Mouse (Mus musculus) spleen, embryonic (tissue): ENCODE results near the gene 2610507B11Rik.

Experiments used
- CTCF ChIA-PET: fragments of 350-600 bp; sonication (Branson Sonifier 250); formaldehyde crosslinking; loops from one replicate; lab custom pipeline; 2022; lab: Charles Lee

The 2610507B11Rik gene

DNA sequence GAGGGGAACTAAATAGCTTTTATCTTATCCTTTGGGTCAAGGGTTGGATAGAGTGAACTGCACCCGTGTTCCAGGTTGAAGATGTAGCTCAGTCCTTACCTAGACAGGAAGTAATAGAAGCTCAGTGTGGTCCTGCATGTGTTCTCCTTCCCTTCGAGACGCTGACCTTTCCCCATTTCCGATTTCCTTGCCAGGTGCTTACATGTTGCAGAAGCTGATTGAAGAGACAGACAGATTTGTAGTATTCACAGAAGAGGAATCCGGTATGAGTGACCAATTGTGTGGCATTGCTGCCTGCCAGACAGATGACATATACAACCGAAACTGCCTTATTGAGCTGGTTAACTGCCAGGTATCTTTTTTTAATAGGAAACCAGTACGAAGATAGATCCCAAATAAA is 17.3 kb downstream of the 2610507B11Rik start:
- CTCF ChIA-PET, result no interaction called here

DNA sequence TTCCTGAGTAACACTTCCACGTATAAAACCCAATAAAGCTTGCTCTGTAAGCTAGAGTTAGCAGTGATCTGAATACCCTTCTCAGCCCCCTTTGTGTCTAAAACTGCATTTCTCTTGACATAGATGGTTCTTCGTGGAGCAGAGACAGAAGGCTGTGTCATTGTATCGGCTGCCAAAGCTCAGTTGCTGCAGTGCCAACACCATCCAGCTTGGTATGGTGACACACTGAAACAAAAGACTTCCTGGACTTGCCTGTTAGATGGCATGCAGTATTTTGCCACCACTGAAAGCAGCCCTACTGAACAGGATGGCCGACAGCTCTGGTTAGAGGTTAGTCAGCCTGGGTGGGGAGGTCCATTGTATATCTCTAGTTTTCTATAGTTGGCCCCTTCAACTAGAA is 18.0 kb downstream of the 2610507B11Rik start:
- CTCF ChIA-PET, result no interaction called here

DNA sequence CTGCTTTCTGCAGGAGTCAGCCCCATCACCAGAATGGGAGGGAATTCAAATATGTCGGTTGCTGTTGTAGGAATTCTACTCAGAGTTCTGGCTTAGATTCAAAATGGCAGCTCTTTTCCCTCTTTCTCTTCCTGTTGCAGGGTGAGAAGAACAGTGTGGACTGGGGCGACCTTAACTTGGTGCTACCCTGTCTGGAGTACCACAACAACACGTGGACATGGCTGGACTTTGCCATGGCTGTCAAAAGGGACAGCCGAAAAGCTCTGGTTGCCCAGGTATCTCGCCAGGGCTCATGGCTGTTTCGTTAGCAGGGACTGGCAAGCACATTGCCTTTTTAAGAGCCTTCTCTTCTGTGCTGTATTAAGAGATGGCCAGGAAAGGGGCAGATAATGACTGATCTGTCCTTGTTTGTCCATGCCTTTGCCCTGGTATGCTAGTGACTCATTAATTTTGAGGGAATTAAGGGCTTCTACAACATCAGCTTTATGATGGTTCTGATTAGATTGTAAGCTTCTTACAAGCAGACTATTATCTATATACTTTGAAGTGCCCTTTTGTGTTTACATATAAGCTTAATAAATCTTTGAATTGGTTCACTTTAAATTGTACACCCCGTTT is 27.7 kb downstream of the 2610507B11Rik start:
- CTCF ChIA-PET, result interaction anchor here (0.5 kb wide), 1 partner anchor 33 kb away, joined by 15 read pairs; no protein-coding TSS in a partner anchor

- CTCF ChIA-PET, result no interaction called here
These were observed 29.1 kb downstream of the 2610507B11Rik start, which contains the start of gene BC030499 for GRCm38 (mm10) chr11:78290654-78291053. Gene BC030499, plus strand, starts transcription at chr11:78290841.

GRCm38 (mm10) chr11:78294585-78294984 is 33.0 kb downstream of the 2610507B11Rik start:
- CTCF ChIA-PET, result no interaction called here

GRCm38 (mm10) chr11:78300917-78301316 is 39.4 kb downstream of the 2610507B11Rik start:
- CTCF ChIA-PET, result no interaction called here

DNA sequence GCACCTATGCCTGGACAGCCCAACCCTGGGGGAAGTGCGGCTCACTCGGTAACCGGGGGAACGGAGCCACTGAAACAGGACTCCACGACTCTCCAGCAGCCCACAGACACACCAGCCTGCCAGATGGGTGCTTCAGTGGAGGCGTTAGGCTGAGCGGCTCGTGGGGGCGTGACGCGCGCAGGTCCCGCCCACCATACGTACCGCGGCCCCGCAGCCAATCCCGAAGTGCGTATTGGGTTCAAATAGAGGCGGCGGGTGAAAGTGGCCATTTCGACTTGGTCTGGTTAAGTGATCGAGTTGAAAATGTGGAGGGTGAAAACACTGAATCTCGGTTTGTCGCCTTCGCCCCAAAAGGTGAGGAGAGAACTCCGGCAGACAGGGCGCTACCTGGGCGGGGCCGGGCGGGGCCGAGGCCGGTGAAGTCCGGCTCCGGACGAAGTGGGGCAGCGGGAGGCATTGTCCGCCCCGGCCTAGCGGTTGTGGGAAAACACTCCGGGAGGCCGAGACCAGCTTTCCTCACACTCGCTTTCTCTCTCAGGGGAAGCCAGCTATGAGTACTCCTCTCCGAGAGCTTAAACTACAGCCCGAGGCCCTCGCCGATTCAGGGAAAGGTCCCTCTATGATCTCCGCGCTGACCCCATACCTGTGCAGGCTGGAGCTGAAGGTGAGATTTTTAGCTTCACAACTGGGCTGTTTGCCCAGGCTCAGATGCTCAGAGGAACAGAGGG is 40.0 kb downstream of the 2610507B11Rik start, which contains the start of gene Spag5:
Spag5 (plus strand) TSS at position 173 of the 728 bp plus-strand sequence.
- CTCF ChIA-PET, result interaction anchor here (0.8 kb wide), 1 partner anchor 31 kb away, joined by 3 read pairs; no protein-coding TSS in a partner anchor

GRCm38 (mm10) chr11:78305272-78305671 is 43.7 kb downstream of the 2610507B11Rik start:
- CTCF ChIA-PET, result no interaction called here

DNA sequence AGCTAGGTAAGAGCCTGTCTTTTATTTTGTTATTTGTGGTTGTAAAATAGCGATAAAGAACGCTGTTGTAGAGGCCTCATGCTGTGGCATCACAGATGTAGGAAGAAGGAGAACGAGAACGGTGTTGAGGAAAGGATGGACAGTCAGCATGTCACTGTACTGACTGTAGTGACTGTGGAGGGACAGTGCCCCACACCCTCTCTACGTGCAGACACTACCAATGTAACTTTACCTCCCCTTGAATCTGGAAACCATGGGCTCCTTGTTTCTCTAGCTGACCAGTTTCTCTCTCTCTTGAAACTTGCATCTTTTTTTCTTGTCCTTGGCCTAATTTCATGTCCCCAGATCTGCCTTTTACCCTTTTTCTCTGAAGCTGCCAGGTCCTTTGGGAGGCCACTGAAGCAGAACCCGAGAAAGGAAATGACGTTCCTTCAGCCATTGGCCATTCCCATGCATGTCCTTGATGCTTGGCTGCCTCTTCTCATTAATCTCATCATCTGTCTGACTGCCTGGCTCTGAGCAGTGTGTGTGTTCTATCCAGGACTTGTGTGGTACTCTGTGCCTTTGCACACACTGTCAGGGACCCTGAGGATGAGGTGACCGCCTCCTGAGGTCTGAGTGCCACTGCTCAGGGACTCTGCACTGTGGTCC is 49.4 kb downstream of the 2610507B11Rik start:
- CTCF ChIA-PET, result interaction anchor here (0.6 to 0.7 kb wide), 2 partner anchors 132 to 283 kb away, joined by 3 to 6 read pairs; no protein-coding TSS in a partner anchor

GRCm38 (mm10) chr11:78313662-78314061 is 52.1 kb downstream of the 2610507B11Rik start:
- CTCF ChIA-PET, result no interaction called here

DNA sequence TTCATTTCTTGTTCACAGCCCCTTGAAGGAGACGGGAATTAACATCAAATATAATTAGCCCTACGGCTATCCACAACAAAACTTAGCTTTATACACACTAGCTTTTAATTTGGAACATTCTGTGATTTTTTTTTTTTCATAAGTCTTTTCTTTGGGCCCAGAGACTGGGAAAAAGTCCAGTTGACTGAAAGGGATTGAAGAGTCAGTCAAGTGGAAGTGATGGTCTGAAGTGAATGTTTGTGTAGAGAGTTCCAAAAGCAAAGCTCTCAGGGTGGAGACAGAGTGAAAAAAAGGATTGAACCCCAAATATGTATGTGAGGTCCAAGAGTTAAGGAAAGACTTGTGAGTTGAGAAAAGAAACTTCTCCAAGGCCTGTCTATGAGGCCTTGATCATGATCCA is 56.9 kb downstream of the 2610507B11Rik start:
- CTCF ChIA-PET, result no interaction called here

GRCm38 (mm10) chr11:78322076-78322831 is 60.7 kb downstream of the 2610507B11Rik start:
- CTCF ChIA-PET, result interaction anchor here (0.7 kb wide), 2 partner anchors 14 to 22 kb away, joined by 4 read pairs; no protein-coding TSS in a partner anchor

- CTCF ChIA-PET, result no interaction called here
These were observed 61.3 kb downstream of the 2610507B11Rik start, which contains the start of gene Aldoc for GRCm38 (mm10) chr11:78322860-78323259. Gene Aldoc, plus strand, starts transcription at chr11:78322968.

GRCm38 (mm10) chr11:78324000-78324785 is 62.6 kb downstream of the 2610507B11Rik start:
- CTCF ChIA-PET, result interaction anchor here (0.5 to 0.6 kb wide), 2 partner anchors 13 to 745 kb away, joined by 3 to 12 read pairs; no protein-coding TSS in a partner anchor

DNA sequence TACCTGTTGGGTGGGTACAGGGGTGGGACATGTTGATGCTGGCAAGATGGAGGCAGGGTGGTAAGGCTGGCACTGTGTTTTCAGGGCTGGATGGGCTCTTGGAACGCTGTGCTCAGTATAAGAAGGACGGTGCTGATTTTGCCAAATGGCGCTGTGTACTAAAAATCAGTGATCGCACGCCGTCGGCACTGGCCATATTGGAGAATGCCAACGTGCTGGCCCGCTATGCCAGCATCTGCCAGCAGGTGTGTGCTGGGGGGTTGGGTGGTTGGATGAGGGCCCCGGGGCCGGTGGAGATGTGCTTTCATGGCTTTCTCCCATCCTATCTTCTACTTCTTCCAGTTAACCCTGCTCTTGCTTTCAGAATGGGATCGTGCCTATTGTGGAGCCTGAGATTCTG is 63.4 kb downstream of the 2610507B11Rik start:
- CTCF ChIA-PET, result no interaction called here

GRCm38 (mm10) chr11:78327215-78327614 is 65.7 kb downstream of the 2610507B11Rik start:
- CTCF ChIA-PET, result no interaction called here

GRCm38 (mm10) chr11:78327634-78328511 is 66.3 kb downstream of the 2610507B11Rik start, which contains the start of gene Pigs:
Gene Pigs, plus strand, starts transcription at chr11:78328415.
- CTCF ChIA-PET, result interaction anchor here (0.7 kb wide), 1 partner anchor 24 kb away, joined by 4 read pairs; no protein-coding TSS in a partner anchor

- CTCF ChIA-PET, result interaction anchor here (0.7 kb wide), 1 partner anchor 23 kb away, joined by 4 read pairs; no protein-coding TSS in a partner anchor
These were observed 67.0 kb downstream of the 2610507B11Rik start for GRCm38 (mm10) chr11:78328512-78329056.

- CTCF ChIA-PET, result no interaction called here
These were observed 71.1 kb downstream of the 2610507B11Rik start for GRCm38 (mm10) chr11:78332676-78333075.
